Mouse (Mus musculus) liver, adult 2 months (tissue): ENCODE data around the gene Gm281. TPM values are rescaled to one million over a fixed set of nuclear protein-coding genes. Genes with fewer than 3 reads are reported as not detected.

Source experiments
- DNase-seq: peaks from one replicate; pipeline ENCODE4 v3.0.0-alpha.2; 2011; ENCODE audit warnings: low read depth, low spot score; ENCODE audit errors: extremely low read depth
- H3K27ac ChIP-seq: fragments of 200-500 bp; replicated peaks from 2 replicates; pipeline ENCODE4 v1.5.1; 2012; ENCODE audit warnings: low read depth, mild to moderate bottlenecking, control low read depth, inconsistent platforms, low read length; ENCODE audit not compliant: insufficient read depth
- H3K27me3 ChIP-seq: fragments of 200-500 bp; 2 replicates; pipeline ENCODE4 v1.6.1; 2012; ENCODE audit warnings: mild to moderate bottlenecking, moderate library complexity, low read length, inconsistent platforms; ENCODE audit not compliant: control insufficient read depth, insufficient read depth
- H3K36me3 ChIP-seq: fragments of 200-500 bp; 2 replicates; pipeline ENCODE4 v1.6.1; 2012; ENCODE audit warnings: low read length, inconsistent platforms; ENCODE audit not compliant: control insufficient read depth, insufficient read depth
- H3K4me1 ChIP-seq: fragments of 200-500 bp; 2 replicates; pipeline ENCODE4 v1.6.1; 2011; ENCODE audit warnings: low read length; ENCODE audit not compliant: control insufficient read depth, insufficient read depth
- H3K4me3 ChIP-seq: fragments of 200-500 bp; 2 replicates; pipeline ENCODE4 v1.5.1; 2011; ENCODE audit warnings: low read depth, mild to moderate bottlenecking, control low read depth, low read length, moderate library complexity; ENCODE audit not compliant: insufficient read depth
- H3K79me2 ChIP-seq: fragments of 200-500 bp; 2 replicates; pipeline ENCODE4 v1.6.1; 2012; ENCODE audit warnings: inconsistent platforms, mild to moderate bottlenecking, low read length, moderate library complexity; ENCODE audit not compliant: control insufficient read depth, insufficient read depth
- H3K9ac ChIP-seq: fragments of 200-500 bp; 2 replicates; pipeline ENCODE4 v1.6.1; 2012; ENCODE audit warnings: low read depth, mild to moderate bottlenecking, control low read depth, inconsistent platforms, low read length
- CTCF ChIP-seq: fragments of 200-500 bp; IDR thresholded peaks from 2 replicates; pipeline ENCODE4 v1.5.1; 2011; ENCODE audit warnings: low read depth, low read length, control low read depth
- POLR2A ChIP-seq: fragments of 200-500 bp; IDR thresholded peaks from 2 replicates; pipeline ENCODE4 v1.6.1; 2011; ENCODE audit warnings: low read length, control low read depth; ENCODE audit not compliant: insufficient read depth; ENCODE audit errors: extremely low read depth
- WGBS: fragments of 180-500 bp; shearing (Covaris S2); methylation state at CpG from one replicate; pipeline ENCODE4 v1.1.7; 2018; 5-methylcytosine and 5-hydroxymethylcytosine counted together
- polyA plus RNA-seq: library from polyadenylated mRNA; depleted of rRNA; stranded (reverse); fragments of >200 nt; gene quantifications from 2 replicates; pipeline ENCODE4 v1.2.3, GENCODE M21; 2012; rRNA removed
- total RNA-seq: library from RNA; depleted of rRNA; stranded (reverse); fragments of >200 nt; gene quantifications from 2 replicates; pipeline ENCODE4 v1.2.3, GENCODE M21; 2014; rRNA removed

The Gm281 gene
- total RNA-seq, result not detected in 2 replicates
- not detected in 2 replicates for polyA plus RNA-seq

DNA sequence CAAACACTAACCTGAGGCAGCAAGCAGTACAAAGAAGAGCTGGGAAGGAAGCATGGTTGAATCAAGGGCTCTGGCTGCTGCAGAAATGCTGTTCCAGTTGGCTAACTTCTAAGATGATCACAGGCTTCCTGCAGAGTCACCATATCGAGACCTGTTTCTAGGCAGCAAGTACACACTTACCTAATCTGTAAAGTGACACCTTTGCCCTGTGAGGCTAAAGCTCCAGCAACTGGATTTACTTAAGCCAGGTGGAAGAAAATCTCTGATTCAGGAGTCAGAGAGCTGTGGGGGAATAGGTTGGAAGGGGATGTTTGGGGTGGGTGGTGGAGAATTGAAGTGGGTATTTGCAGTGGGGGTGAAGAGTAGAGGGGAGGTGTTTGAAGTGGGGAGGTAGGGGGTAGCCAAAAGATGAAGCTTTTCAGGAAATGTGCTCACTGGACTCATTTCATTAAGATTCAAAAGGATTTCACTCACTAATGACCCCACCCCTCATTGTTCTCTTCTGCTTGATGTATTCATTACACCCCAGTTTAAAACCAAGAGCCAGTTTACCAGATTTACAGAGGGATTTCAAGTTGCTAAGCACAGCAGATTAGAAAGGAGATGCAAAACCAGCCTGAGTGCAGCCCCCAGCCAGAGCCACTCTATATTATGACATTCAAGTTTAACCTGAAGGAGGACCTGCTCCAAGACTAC, at the start of gene Gm281:
Gene Gm281 (minus strand): TSS at position 92 of the 696 bp plus-strand sequence.
- H3K27ac ChIP-seq, result no peak within 1 kb of the TSS
- TF ChIP-seq POLR2A (no peak), CTCF (no peak)
- H3K4me3 ChIP-seq, result no peak within 1 kb of the TSS

DNA sequence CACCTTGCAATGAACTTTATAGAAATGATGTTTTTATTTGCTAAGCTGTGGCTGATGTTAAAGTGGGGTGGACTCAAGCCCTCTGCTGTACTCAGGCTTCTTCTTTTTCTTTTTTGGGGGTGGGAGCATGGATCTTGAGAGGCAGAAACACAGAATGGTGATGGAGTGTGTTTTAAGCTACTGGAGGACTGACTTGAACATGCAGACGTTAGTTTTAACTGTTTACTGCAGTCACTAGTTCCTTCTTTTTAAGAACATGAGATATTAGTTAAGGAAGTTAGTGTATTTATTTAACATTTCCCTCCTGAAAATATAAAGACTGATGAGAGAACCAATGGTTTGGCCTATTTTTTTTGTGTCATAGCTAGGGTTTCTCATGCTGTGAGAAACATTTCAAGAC, 49.2 kb upstream of the Gm281 start:
- H3K9ac ChIP-seq, result no peak overlapping the region
- H3K27ac ChIP-seq, result no peak overlapping the region
- no peak overlapping the region for H3K4me3 ChIP-seq
- no peaks in the 10 kb centered on the region for H3K27me3 ChIP-seq
- H3K79me2 ChIP-seq, result peaks cover 7% of the 10 kb centered on the region
- H3K36me3 ChIP-seq, result no peaks in the 10 kb centered on the region
- 64% methylated on average over 1 of the region's 1 CpGs for WGBS
- DNase-seq, result no peak
- peaks cover 5% of the 10 kb centered on the region for H3K4me1 ChIP-seq
- TF ChIP-seq POLR2A, result no peak
- TF ChIP-seq CTCF, result no peak

More for the DNA sequence above, at the start of gene Gm281:
- no peak for DNase-seq
- no peaks in the 10 kb centered on the region for H3K36me3 ChIP-seq
- H3K27me3 ChIP-seq, result no peaks in the 10 kb centered on the region
- 42% methylated on average over 1 of the region's 1 CpGs for WGBS
- H3K79me2 ChIP-seq, result no peaks in the 10 kb centered on the region
- no peak within 1 kb of the TSS for H3K9ac ChIP-seq
- no peaks in the 10 kb centered on the region for H3K4me1 ChIP-seq

DNA sequence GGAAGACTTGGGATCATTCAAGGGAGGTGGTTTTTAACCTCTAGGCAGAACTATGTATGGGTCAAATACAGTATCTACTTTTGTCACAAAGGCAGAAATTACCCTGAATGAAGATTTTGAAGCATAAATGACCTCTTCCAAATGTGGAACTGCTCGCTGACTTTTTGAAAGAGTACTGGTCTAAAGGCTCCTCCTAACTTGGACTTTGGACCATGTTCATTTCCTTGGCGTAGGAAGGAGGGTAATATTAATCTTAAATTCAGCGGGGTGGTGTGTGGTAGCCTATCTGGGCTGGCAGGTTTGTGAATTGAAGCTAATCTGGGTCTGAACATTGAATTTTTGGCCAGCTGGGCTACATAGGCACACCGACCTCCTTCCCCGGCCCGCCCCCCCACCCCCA, 48.2 kb upstream of the Gm281 start:
- H3K36me3 ChIP-seq, result no peaks in the 10 kb centered on the region
- H3K4me3 ChIP-seq, result no peak overlapping the region
- DNase-seq, result no peak
- H3K27me3 ChIP-seq, result no peaks in the 10 kb centered on the region
- H3K4me1 ChIP-seq, result peaks cover 10% of the 10 kb centered on the region
- H3K79me2 ChIP-seq, result peaks cover 6% of the 10 kb centered on the region
- no peak for TF ChIP-seq POLR2A
- no peak overlapping the region for H3K27ac ChIP-seq
- H3K9ac ChIP-seq, result no peak overlapping the region
- WGBS, result 79% methylated on average over 6 of the region's 6 CpGs

DNA sequence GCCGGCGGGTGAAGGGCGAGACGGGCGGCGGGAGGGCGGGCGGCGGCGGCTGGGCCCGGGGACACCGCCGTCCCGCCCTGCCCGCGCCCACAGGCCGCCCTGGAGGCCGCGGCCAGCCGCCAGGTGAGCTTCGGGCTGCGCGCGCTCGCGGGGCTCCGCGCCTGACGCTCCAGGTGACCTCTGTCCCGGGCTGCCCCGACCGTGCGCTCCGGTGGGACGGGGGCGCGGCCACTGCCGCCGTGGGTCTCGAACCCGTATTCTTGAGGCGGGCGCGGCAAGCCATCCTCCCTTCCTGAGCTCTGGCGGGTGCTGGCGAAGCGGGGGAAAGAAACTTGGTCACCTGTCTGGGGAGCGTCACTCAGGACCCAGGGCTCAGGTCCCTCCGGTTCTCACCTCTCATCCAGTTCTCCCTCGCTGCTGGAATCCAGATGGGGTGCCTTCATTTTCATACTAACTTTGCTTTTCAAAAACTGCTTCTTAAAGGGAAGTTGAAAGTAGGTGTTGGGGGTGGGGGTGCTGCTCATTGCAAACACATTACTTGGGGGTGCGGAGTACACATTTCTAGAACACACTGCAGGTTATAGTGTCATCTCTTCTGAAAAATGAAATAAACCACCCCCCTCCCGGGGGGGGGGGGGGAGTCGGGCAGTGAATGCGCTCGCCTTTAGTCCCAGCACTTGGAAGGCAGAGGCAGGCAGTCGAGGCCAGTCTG, 47.3 kb upstream of the Gm281 start, which contains the start of the genes Atxn7 and Thoc7:
Gene Atxn7 (plus strand): TSS at position 40 of the 712 bp plus-strand sequence.
Gene Thoc7 (minus strand): TSS at position 452 of the 712 bp plus-strand sequence.
- WGBS, result 4% methylated on average over 33 of the region's 56 CpGs
- Histone ChIP-seq H3K36me3 (no peaks in the 10 kb centered on the region), H3K79me2 (peaks cover 6% of the 10 kb centered on the region), H3K4me1 (peaks cover 10% of the 10 kb centered on the region), H3K9ac (peak within 1 kb of the TSS; percentile 99), H3K27me3 (no peaks in the 10 kb centered on the region), H3K27ac (peak within 1 kb of the TSS; percentile 87), H3K4me3 (peak within 1 kb of the TSS; percentile 75)
- DNase-seq, result peak; percentile 38
- TF ChIP-seq POLR2A (no peak), CTCF (no peak)

DNA sequence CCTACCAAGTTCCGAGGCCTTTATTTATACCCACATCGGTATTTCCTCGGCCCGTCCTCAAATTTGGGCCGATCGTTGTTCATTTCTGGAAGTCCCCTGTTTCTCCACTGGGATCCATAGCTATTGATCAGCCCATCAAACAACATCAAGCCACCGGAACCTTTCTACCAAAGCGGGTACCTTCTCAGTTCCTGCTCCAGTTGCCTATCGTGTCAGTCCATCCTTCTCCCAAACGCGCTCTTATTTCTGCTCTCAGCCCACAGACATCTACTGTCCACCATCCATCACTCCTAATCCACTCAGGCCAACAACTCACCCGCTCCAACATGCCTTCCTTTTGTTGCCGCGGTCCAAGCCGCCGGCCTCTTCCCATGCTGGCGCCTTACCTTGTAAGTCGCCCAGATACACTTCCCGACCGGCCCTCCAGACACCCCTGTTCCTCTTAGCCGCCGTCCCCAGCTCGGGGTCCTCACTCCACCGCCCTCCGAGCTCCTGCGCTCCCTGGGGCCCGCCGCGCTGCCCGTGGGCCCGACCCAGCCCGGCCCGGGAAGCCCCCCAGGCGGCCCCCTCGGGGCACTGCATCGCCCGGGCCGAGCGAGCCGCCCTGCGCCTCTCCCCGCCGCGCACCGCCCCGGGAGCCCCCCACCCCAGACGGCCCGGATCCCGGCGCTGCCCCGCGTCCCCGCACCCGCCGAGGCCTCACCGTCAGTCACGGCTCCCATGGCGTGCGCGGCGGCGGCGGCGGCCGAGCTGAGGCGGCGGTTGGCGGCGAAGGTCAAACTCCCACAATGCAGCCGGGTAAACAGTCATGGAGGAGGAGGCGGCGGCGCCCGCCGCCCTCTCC, 46.4 kb upstream of the Gm281 start:
- Histone ChIP-seq H3K36me3 (peaks cover 4% of the 10 kb centered on the region; the same call in 1 of the 2 replicates), H3K27me3 (no peaks in the 10 kb centered on the region), H3K9ac (peak overlapping the region; percentile 99), H3K79me2 (peaks cover 8% of the 10 kb centered on the region), H3K4me1 (peaks cover 10% of the 10 kb centered on the region), H3K27ac (peak overlapping the region; percentile 87), H3K4me3 (peak overlapping the region; percentile 75)
- under 1% methylated on average over 71 of the region's 75 CpGs for WGBS
- no peak for TF ChIP-seq CTCF
- 0 out of 2 replicates have a peak, but pooled peaks have one; percentile 25 for TF ChIP-seq POLR2A
- peak; percentile 53 for DNase-seq
